Mouse (Mus musculus) E14TG2a.4 (cell line): Measurements from ENCODE around the gene Glb1.

Experiments
- H3K27me3 ChIP-seq: 2 replicates; pipeline ENCODE4 v1.6.1; 2014; ENCODE audit warnings: low read length, control low read depth; ENCODE audit not compliant: insufficient read depth
- H3K36me3 ChIP-seq: 2 replicates; pipeline ENCODE4 v1.6.1; 2014; ENCODE audit warnings: low read length, control low read depth; ENCODE audit not compliant: insufficient read depth
- H3K4me1 ChIP-seq: replicated peaks from 2 replicates; pipeline ENCODE4 v1.6.1; 2014; ENCODE audit warnings: low read depth, low read length, control low read depth
- H3K4me3 ChIP-seq: replicated peaks from 2 replicates; pipeline ENCODE4 v1.5.1; 2014; ENCODE audit warnings: mild to moderate bottlenecking, low read length
- H3K9me3 ChIP-seq: 2 replicates; pipeline ENCODE4 v1.6.1; 2014; ENCODE audit warnings: low read length, control low read depth
- CTCF ChIP-seq: conservative IDR thresholded peaks from 2 replicates; pipeline ENCODE4 v1.5.1; 2014; ENCODE audit warnings: low read length
- NANOG ChIP-seq: IDR thresholded peaks from 2 replicates; pipeline ENCODE4 v1.6.1; 2014; ENCODE audit warnings: borderline replicate concordance, low read length, mixed read lengths
- POU5F1 ChIP-seq: IDR thresholded peaks from 2 replicates; pipeline ENCODE4 v1.6.1; 2014; ENCODE audit warnings: low read length, borderline replicate concordance

Glb1 gene

GRCm38 (mm10) chr9:114501913-114502312 lies 101.0 kb downstream of the Glb1 start:
- Histone ChIP-seq H3K36me3 (peaks cover 28% of the 10 kb centered on the region), H3K9me3 (no peaks in the 10 kb centered on the region), H3K27me3 (no peaks in the 10 kb centered on the region), H3K4me3 (no peak overlapping the region), H3K4me1 (peaks cover 74% of the 10 kb centered on the region)
- TF ChIP-seq CTCF, result no peak
- TF ChIP-seq NANOG, result no peak
- TF ChIP-seq POU5F1, result no peak

- TF ChIP-seq POU5F1 (no peak), CTCF (no peak), NANOG (no peak)
- no peaks in the 10 kb centered on the region for H3K27me3 ChIP-seq
- peak overlapping the region; percentile 37; the same call in 1 of the 2 replicates for H3K4me3 ChIP-seq
- H3K4me1 ChIP-seq, result peaks cover 84% of the 10 kb centered on the region
- peaks cover 38% of the 10 kb centered on the region for H3K36me3 ChIP-seq
- H3K9me3 ChIP-seq, result no peaks in the 10 kb centered on the region
Observed at GRCm38 (mm10) chr9:114502711-114503427, 102.0 kb downstream of the Glb1 start.

DNA sequence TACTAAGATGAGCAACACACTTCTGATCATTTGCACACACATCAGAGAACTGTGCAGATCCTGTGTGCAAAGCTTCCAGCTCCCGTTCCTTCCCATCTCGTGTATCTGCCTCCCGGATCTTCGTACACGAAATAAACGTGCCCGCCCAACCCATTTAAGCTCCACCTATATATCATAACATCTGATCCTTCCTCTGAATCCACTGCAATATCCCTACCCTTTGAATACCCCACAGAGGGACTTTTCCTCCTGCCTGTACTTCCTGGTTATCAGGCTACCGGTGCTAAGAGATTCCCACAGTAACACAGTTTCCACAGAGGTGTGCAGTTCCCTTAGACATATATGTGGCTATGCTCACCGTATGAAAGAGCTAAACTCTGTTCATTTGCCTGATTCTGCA lies 103.9 kb downstream of the Glb1 start, which contains the start of gene Ccr4:
Ccr4 (minus strand) TSS at position 101 of the 400 bp plus-strand sequence.
- Histone ChIP-seq H3K9me3 (no peaks in the 10 kb centered on the region), H3K27me3 (no peaks in the 10 kb centered on the region), H3K4me1 (peaks cover 90% of the 10 kb centered on the region), H3K4me3 (no peak within 1 kb of the TSS), H3K36me3 (peaks cover 57% of the 10 kb centered on the region)
- TF ChIP-seq POU5F1 (no peak), CTCF (no peak), NANOG (no peak)

GRCm38 (mm10) chr9:114506564-114506963 lies 105.7 kb downstream of the Glb1 start:
- no peak overlapping the region for H3K4me3 ChIP-seq
- peaks cover 94% of the 10 kb centered on the region for H3K4me1 ChIP-seq
- H3K36me3 ChIP-seq, result peaks cover 73% of the 10 kb centered on the region
- H3K27me3 ChIP-seq, result no peaks in the 10 kb centered on the region
- no peaks in the 10 kb centered on the region for H3K9me3 ChIP-seq
- no peak for TF ChIP-seq POU5F1
- no peak for TF ChIP-seq NANOG
- no peak for TF ChIP-seq CTCF

DNA sequence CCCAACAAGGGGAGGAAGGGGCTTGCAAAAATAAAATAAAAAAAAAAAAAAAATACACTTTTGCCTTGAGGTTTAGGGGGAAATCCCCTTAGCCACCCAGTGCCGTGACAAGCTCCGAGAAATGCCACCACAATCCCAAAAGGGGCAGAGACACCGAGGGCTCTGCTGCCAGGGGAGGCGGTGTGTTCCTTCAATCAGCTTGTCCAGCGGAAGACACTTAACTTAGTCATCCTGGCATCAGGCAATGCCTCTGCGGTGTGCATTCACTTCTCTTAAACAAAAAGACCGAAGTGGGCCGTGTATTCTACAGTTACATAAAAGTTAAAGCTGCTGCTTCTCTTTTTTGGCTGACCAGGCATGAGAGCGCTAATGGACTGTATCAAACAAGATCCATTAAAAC lies 106.5 kb downstream of the Glb1 start:
- Histone ChIP-seq H3K4me1 (peaks cover 94% of the 10 kb centered on the region), H3K36me3 (peaks cover 82% of the 10 kb centered on the region), H3K9me3 (no peaks in the 10 kb centered on the region), H3K4me3 (no peak overlapping the region), H3K27me3 (no peaks in the 10 kb centered on the region)
- no peak for TF ChIP-seq POU5F1
- no peak for TF ChIP-seq NANOG
- TF ChIP-seq CTCF, result no peak

- H3K9me3 ChIP-seq, result no peaks in the 10 kb centered on the region
- H3K27me3 ChIP-seq, result no peaks in the 10 kb centered on the region
- peaks cover 98% of the 10 kb centered on the region for H3K4me1 ChIP-seq
- peaks cover 99% of the 10 kb centered on the region for H3K36me3 ChIP-seq
- H3K4me3 ChIP-seq, result no peak overlapping the region; the same call in 1 of the 2 replicates
- TF ChIP-seq POU5F1 (no peak), CTCF (no peak), NANOG (no peak)
Observed at GRCm38 (mm10) chr9:114509785-114510184, 108.9 kb downstream of the Glb1 start.

DNA sequence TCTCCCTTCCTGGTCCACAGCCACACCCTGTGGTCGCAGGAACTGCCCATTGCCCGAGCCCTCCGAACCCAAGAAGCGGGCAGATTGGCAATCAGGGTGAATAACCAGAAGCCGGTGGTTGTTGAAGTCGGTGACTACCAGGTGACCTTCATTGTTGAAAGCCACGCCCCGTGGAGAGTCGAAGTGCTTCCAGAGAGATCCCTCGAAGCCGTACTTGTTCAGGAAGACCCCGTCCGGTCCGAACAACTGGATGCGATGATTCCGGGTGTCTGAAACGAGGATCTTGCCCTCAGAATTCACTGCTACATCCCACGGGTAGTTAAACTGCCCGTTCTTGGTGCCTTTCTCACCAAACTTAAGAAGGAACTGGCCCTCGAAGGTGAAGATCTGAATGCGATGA lies 112.0 kb downstream of the Glb1 start:
- H3K4me1 ChIP-seq, result peaks cover 98% of the 10 kb centered on the region
- no peaks in the 10 kb centered on the region for H3K9me3 ChIP-seq
- peaks cover 99% of the 10 kb centered on the region for H3K36me3 ChIP-seq
- no peaks in the 10 kb centered on the region for H3K27me3 ChIP-seq
- TF ChIP-seq POU5F1, result no peak
- no peak for TF ChIP-seq CTCF
- no peak for TF ChIP-seq NANOG
- H3K4me3 ChIP-seq, result peak overlapping the region; percentile 48

- Histone ChIP-seq H3K4me3 (peak within 1 kb of the TSS; percentile 67), H3K9me3 (no peaks in the 10 kb centered on the region), H3K4me1 (peaks cover 98% of the 10 kb centered on the region), H3K36me3 (peaks cover 95% of the 10 kb centered on the region), H3K27me3 (no peaks in the 10 kb centered on the region)
- TF ChIP-seq NANOG, result no peak
- TF ChIP-seq POU5F1, result no peak
- no peak for TF ChIP-seq CTCF
Observed at GRCm38 (mm10) chr9:114515364-114515763, 114.5 kb downstream of the Glb1 start, which contains the start of gene C130032M10Rik. Gene C130032M10Rik, plus strand, starts transcription at chr9:114515697.
